Mouse (Mus musculus) inflammation-experienced regulatory T-cells, adult 6 months (primary cell): ENCODE data around the gene B3galt6. TPM values are rescaled to one million over a fixed set of nuclear protein-coding genes. Genes with fewer than 3 reads are reported as not detected.

Experiments
- ATAC-seq: one replicate; pipeline ENCODE4 v1.8.0; 2017
- polyA plus RNA-seq, 3 experiments: library from polyadenylated mRNA; unstranded; fragments of 100-300 nt; shearing (Covaris generic); gene quantifications; one replicate each; pipeline ENCODE4 v1.2.1; 2017

Gene B3galt6
- 1 to 10 TPM in 1 of 3 experiments, under 1 TPM in 2; 0.63 to 1.0 (median 0.90) TPM for polyA plus RNA-seq

GRCm38 (mm10) chr4:155992241-155992905, at the start of gene B3galt6, which contains the start of gene Sdf4:
TSS of gene B3galt6 (minus strand) at chr4:155992649.
TSS of gene Sdf4 (plus strand) at chr4:155992872.
- ATAC-seq, result peak; percentile 79

- no peak for ATAC-seq
These were observed 42.5 kb upstream of the B3galt6 start for GRCm38 (mm10) chr4:156034901-156035300.

- ATAC-seq, result no peak
These were observed 41.9 kb upstream of the B3galt6 start for GRCm38 (mm10) chr4:156034301-156034700.

GRCm38 (mm10) chr4:156033476-156034119, 41.1 kb upstream of the B3galt6 start:
- ATAC-seq, result peak; percentile 59

GRCm38 (mm10) chr4:156032856-156033255, 40.4 kb upstream of the B3galt6 start:
- ATAC-seq, result peak; percentile 12

GRCm38 (mm10) chr4:156031593-156032391, 39.3 kb upstream of the B3galt6 start:
- ATAC-seq, result peak; percentile 38

- no peak for ATAC-seq
These were observed 38.8 kb upstream of the B3galt6 start for GRCm38 (mm10) chr4:156031255-156031592.

- peak; percentile 48 for ATAC-seq
These were observed 38.2 kb upstream of the B3galt6 start for GRCm38 (mm10) chr4:156030651-156031118.

- no peak for ATAC-seq
These were observed 36.1 kb upstream of the B3galt6 start for GRCm38 (mm10) chr4:156028580-156028979.

GRCm38 (mm10) chr4:156026013-156026412, 33.6 kb upstream of the B3galt6 start, which contains the start of gene Tnfrsf18:
TSS of gene Tnfrsf18 (plus strand) at chr4:156026164.
- ATAC-seq, result no peak

GRCm38 (mm10) chr4:156024184-156024583, 31.7 kb upstream of the B3galt6 start:
- ATAC-seq, result no peak

- no peak for ATAC-seq
These were observed 31.1 kb upstream of the B3galt6 start for GRCm38 (mm10) chr4:156023520-156023919.

GRCm38 (mm10) chr4:156021942-156022419, 29.5 kb upstream of the B3galt6 start:
- peak; percentile 83 for ATAC-seq

GRCm38 (mm10) chr4:156021381-156021780, 28.9 kb upstream of the B3galt6 start:
- ATAC-seq, result peak; percentile 46

GRCm38 (mm10) chr4:156019771-156020170, 27.3 kb upstream of the B3galt6 start:
- no peak for ATAC-seq

- no peak for ATAC-seq
These were observed 22.0 kb upstream of the B3galt6 start for GRCm38 (mm10) chr4:156014436-156014835.

- peak; percentile 83 for ATAC-seq
These were observed 21.2 kb upstream of the B3galt6 start, which contains the start of gene Tnfrsf4 for GRCm38 (mm10) chr4:156013637-156014036. TSS of gene Tnfrsf4 (plus strand) at chr4:156013843.

GRCm38 (mm10) chr4:156008369-156008768, 15.9 kb upstream of the B3galt6 start:
- peak; percentile 41 for ATAC-seq

- peak; percentile 89 for ATAC-seq
These were observed 11.7 kb upstream of the B3galt6 start for GRCm38 (mm10) chr4:156004109-156004508.

GRCm38 (mm10) chr4:155993606-155994005, 1.2 kb upstream of the B3galt6 start:
- ATAC-seq, result no peak

GRCm38 (mm10) chr4:155992906-155993547, 578 bp upstream of the B3galt6 start:
- ATAC-seq, result peak; percentile 86

GRCm38 (mm10) chr4:155991908-155992230, 580 bp downstream of the B3galt6 start:
- no peak for ATAC-seq
